Mouse (Mus musculus) MEL (cell line): Measurements from ENCODE around the gene AC170998.1. TPM values are rescaled to one million over a fixed set of nuclear protein-coding genes. Genes with fewer than 3 reads are reported as not detected.
"Not testable (repeated sequence)": the region's sequence is repeated elsewhere in the genome, so short reads cannot be mapped to it uniquely, and the experiment has no call there.

Source experiments
- DNase-seq: peaks from one replicate; pipeline ENCODE4 v3.0.0; 2011; ENCODE audit warnings: low read depth, low spot score
- H3K27ac ChIP-seq: 2 replicates; pipeline ENCODE4 v1.5.1; 2012; ENCODE audit warnings: low read depth, mild to moderate bottlenecking, control low read depth, low read length, moderate library complexity; ENCODE audit not compliant: control insufficient read depth
- H3K27me3 ChIP-seq, 2 experiments: fragments of 150-350 bp in 1 of 2; sonication (generic) in 1 of 2; 2 replicates each; pipeline ENCODE4 v1.6.1; 2012; ENCODE audit warnings: low read length in 2 of 2, mild to moderate bottlenecking in 2 of 2, improper control_type of control experiment in 1 of 2, moderate library complexity in 1 of 2; ENCODE audit not compliant: insufficient read depth in 2 of 2, control insufficient read depth in 1 of 2
- H3K36me3 ChIP-seq, 2 experiments: 2 replicates each; pipeline ENCODE4 v1.6.1; 2012 to 2014; ENCODE audit warnings: low read length in 2 of 2, improper control_type of control experiment in 1 of 2, inconsistent platforms in 1 of 2, mild to moderate bottlenecking in 1 of 2; ENCODE audit not compliant: insufficient read depth in 2 of 2, control insufficient read depth in 1 of 2
- H3K4me1 ChIP-seq, 2 experiments: fragments of 150-350 bp in 1 of 2; sonication (generic) in 1 of 2; 2 replicates each; pipeline ENCODE4 v1.6.1; 2012; ENCODE audit warnings: low read length in 2 of 2, improper control_type of control experiment in 1 of 2, mild to moderate bottlenecking in 1 of 2; ENCODE audit not compliant: insufficient read depth in 2 of 2, control insufficient read depth in 1 of 2
- H3K4me3 ChIP-seq, 2 experiments: fragments of 150-350 bp in 1 of 2; sonication (generic) in 1 of 2; 2 replicates each; pipeline ENCODE4 v1.5.1; 2012; ENCODE audit warnings: low read depth in 2 of 2, low read length in 2 of 2, mild to moderate bottlenecking in 2 of 2, moderate library complexity in 2 of 2, control low read depth in 1 of 2, improper control_type of control experiment in 1 of 2; ENCODE audit not compliant: control insufficient read depth in 1 of 2, insufficient read depth in 1 of 2
- H3K79me2 ChIP-seq: 2 replicates; pipeline ENCODE4 v1.6.1; 2012; ENCODE audit warnings: mild to moderate bottlenecking, low read length, moderate library complexity; ENCODE audit not compliant: control insufficient read depth, poor library complexity, insufficient read depth
- H3K9ac ChIP-seq: 2 replicates; pipeline ENCODE4 v1.6.1; 2012; ENCODE audit warnings: low read depth, mild to moderate bottlenecking, control low read depth, low read length, moderate library complexity; ENCODE audit not compliant: control insufficient read depth, poor library complexity, severe bottlenecking
- H3K9me3 ChIP-seq: fragments of 150-350 bp; sonication (generic); replicated peaks from 2 replicates; pipeline ENCODE4 v1.6.1; 2012; ENCODE audit warnings: mild to moderate bottlenecking, low read length, improper control_type of control experiment, moderate library complexity; ENCODE audit not compliant: insufficient read depth
- CHD1 ChIP-seq: IDR thresholded peaks from 2 replicates; pipeline ENCODE4 v1.6.1; 2012; ENCODE audit warnings: low read depth, mild to moderate bottlenecking, inconsistent platforms, low read length, improper control_type of control experiment
- CHD2 ChIP-seq: IDR thresholded peaks from 2 replicates; pipeline ENCODE4 v1.6.1; 2011; ENCODE audit warnings: low read length, improper control_type of control experiment
- CTCF ChIP-seq, 3 experiments: IDR thresholded peaks in 2 of 3; conservative IDR thresholded peaks in 1 of 3; 2 replicates each; pipeline ENCODE4 v1.5.1; 2011 to 2012; ENCODE audit warnings: low read length in 3 of 3, low read depth in 2 of 3, mild to moderate bottlenecking in 2 of 3, improper control_type of control experiment in 1 of 3, inconsistent platforms in 1 of 3, mixed read lengths in 1 of 3, moderate library complexity in 1 of 3; ENCODE audit not compliant: control insufficient read depth in 1 of 3, insufficient read depth in 1 of 3, poor library complexity in 1 of 3, severe bottlenecking in 1 of 3
- EP300 ChIP-seq, 2 experiments: IDR thresholded peaks; 2 replicates each; pipeline ENCODE4 v1.6.1; 2011; ENCODE audit warnings: improper control_type of control experiment in 2 of 2, low read length in 2 of 2, low read depth in 1 of 2, mild to moderate bottlenecking in 1 of 2
- GABPA ChIP-seq: IDR thresholded peaks from 2 replicates; pipeline ENCODE4 v1.6.1; 2012; ENCODE audit warnings: low read depth, mild to moderate bottlenecking, inconsistent platforms, low read length, improper control_type of control experiment, moderate library complexity
- GATA1 ChIP-seq: IDR thresholded peaks from 2 replicates; pipeline ENCODE4 v1.6.1; 2011; ENCODE audit warnings: low read depth, low read length, improper control_type of control experiment
- HCFC1 ChIP-seq: IDR thresholded peaks from 2 replicates; pipeline ENCODE4 v1.6.1; 2012; ENCODE audit warnings: low read depth, mild to moderate bottlenecking, inconsistent platforms, low read length, improper control_type of control experiment, moderate library complexity
- MAX ChIP-seq: IDR thresholded peaks from 2 replicates; pipeline ENCODE4 v1.6.1; 2011; ENCODE audit warnings: low read length, improper control_type of control experiment
- MAZ ChIP-seq: IDR thresholded peaks from 2 replicates; pipeline ENCODE4 v1.6.1; 2012; ENCODE audit warnings: low read depth, mild to moderate bottlenecking, inconsistent platforms, low read length, improper control_type of control experiment
- MEF2A ChIP-seq: IDR thresholded peaks from 2 replicates; pipeline ENCODE4 v1.6.1; 2014; ENCODE audit warnings: low read depth, mild to moderate bottlenecking, inconsistent platforms, low read length, improper control_type of control experiment; ENCODE audit not compliant: poor library complexity, insufficient replicate concordance, severe bottlenecking; ENCODE audit errors: extremely low read depth
- MXI1 ChIP-seq: IDR thresholded peaks from 2 replicates; pipeline ENCODE4 v1.6.1; 2011; ENCODE audit warnings: mild to moderate bottlenecking, low read depth, low read length, improper control_type of control experiment
- MYB ChIP-seq: IDR thresholded peaks from 2 replicates; pipeline ENCODE4 v1.6.1; 2011; ENCODE audit warnings: mild to moderate bottlenecking, low read depth, low read length, improper control_type of control experiment
- NRF1 ChIP-seq: IDR thresholded peaks from 2 replicates; pipeline ENCODE4 v1.6.1; 2014; ENCODE audit warnings: low read depth, mild to moderate bottlenecking, inconsistent platforms, low read length, improper control_type of control experiment, moderate library complexity; ENCODE audit not compliant: poor library complexity, insufficient read depth, severe bottlenecking
- POLR2A ChIP-seq, 2 experiments: IDR thresholded peaks; 2 replicates each; pipeline ENCODE4 v1.6.1; 2011 to 2012; ENCODE audit warnings: low read length in 2 of 2, mild to moderate bottlenecking in 2 of 2, control low read depth in 1 of 2, improper control_type of control experiment in 1 of 2, low read depth in 1 of 2, moderate library complexity in 1 of 2; ENCODE audit not compliant: control insufficient read depth in 1 of 2, insufficient read depth in 1 of 2, poor library complexity in 1 of 2
- POLR2AphosphoS2 ChIP-seq: IDR thresholded peaks from 2 replicates; pipeline ENCODE4 v1.6.1; 2011; ENCODE audit warnings: low read length, improper control_type of control experiment
- RCOR1 ChIP-seq: IDR thresholded peaks from 2 replicates; pipeline ENCODE4 v1.6.1; 2012; ENCODE audit warnings: low read depth, mild to moderate bottlenecking, inconsistent platforms, low read length, improper control_type of control experiment
- SIN3A ChIP-seq: IDR thresholded peaks from 2 replicates; pipeline ENCODE4 v1.6.1; 2012; ENCODE audit warnings: low read length, improper control_type of control experiment, inconsistent platforms
- TAL1 ChIP-seq: IDR thresholded peaks from 2 replicates; pipeline ENCODE4 v1.6.1; 2012; ENCODE audit warnings: mild to moderate bottlenecking, inconsistent platforms, low read length, moderate library complexity, mixed read lengths
- TBP ChIP-seq: IDR thresholded peaks from 2 replicates; pipeline ENCODE4 v1.8.0; 2011; ENCODE audit warnings: low read depth, low read length, improper control_type of control experiment
- TCF12 ChIP-seq: IDR thresholded peaks from 2 replicates; pipeline ENCODE4 v1.6.1; 2014; ENCODE audit warnings: low read depth, mild to moderate bottlenecking, inconsistent platforms, low read length, improper control_type of control experiment, moderate library complexity
- USF1 ChIP-seq: IDR thresholded peaks from 2 replicates; pipeline ENCODE4 v1.6.1; 2014; ENCODE audit warnings: low read depth, mild to moderate bottlenecking, inconsistent platforms, low read length, improper control_type of control experiment, moderate library complexity
- ZC3H11A ChIP-seq: IDR thresholded peaks from 2 replicates; pipeline ENCODE4 v1.6.1; 2012; ENCODE audit warnings: low read depth, mild to moderate bottlenecking, inconsistent platforms, low read length, improper control_type of control experiment
- ZKSCAN1 ChIP-seq: IDR thresholded peaks from 2 replicates; pipeline ENCODE4 v1.6.1; 2012; ENCODE audit warnings: low read depth, mild to moderate bottlenecking, inconsistent platforms, low read length, improper control_type of control experiment, moderate library complexity
- ZNF384 ChIP-seq: IDR thresholded peaks from 2 replicates; pipeline ENCODE4 v1.6.1; 2012; ENCODE audit warnings: low read depth, mild to moderate bottlenecking, inconsistent platforms, low read length, improper control_type of control experiment
- polyA plus RNA-seq, 2 experiments: library from polyadenylated mRNA; stranded (reverse) in 1 of 2; unstranded in 1 of 2; fragments of >175 nt in 1 of 2; fragments of >200 nt in 1 of 2; gene quantifications; 2 replicates each; pipeline versions ENCODE4 v1.2.1 to v1.2.4; 2012; ENCODE audit warnings: low replicate concordance in 2 of 2, low read depth in 1 of 2; ENCODE audit not compliant: insufficient read length in 2 of 2, insufficient read depth in 1 of 2, missing spikeins in 1 of 2
- total RNA-seq: library from RNA; depleted of rRNA; stranded (reverse); fragments of 300-350 nt; gene quantifications from 2 replicates; pipeline ENCODE4 v1.2.3, GENCODE M21; 2012

The AC170998.1 gene
- total and polyA plus RNA-seq, 3 experiments = 0.42 TPM; not detected in 1

DNA sequence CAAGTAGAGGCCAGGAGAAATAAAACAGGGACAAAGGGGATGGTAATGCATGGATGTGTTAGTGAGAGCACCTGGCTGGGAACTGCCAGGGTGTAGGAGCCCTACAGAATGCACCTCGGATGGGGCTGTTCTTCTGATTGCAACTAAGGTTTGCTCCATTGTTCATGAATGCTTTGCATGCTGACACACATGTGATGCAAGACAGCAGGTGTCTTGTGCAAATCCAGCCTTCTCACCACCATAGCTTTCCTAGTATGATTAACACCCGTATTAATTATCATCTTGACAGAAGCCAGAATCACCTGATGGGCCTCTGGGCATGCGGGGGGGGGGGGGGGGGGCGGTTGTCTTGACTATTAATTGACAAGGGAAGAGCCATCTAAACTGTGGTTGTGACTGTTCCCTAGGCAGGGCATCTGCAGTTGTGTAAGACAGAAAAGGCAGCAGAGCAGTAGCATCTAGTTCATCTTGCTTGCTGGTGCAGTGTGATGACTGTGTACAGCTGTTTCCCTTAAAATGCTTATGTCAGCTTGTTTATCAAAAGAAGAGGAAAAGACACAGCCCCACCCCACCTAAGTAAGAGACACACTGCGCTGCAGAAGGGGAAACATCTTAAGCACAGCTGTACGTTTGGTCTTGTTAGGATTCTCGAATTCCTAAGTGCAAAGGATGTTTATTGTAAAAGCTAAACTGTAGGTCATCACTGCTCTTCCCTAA, 9.9 kb upstream of the AC170998.1 start:
- peaks cover 11% of the 10 kb centered on the region for H3K79me2 ChIP-seq
- no peaks in the 10 kb centered on the region for H3K27me3 ChIP-seq
- TF ChIP-seq GATA1 (no peak), GABPA (no peak), CHD2 (no peak), MAZ (no peak), POLR2AphosphoS2 (no peak), ZKSCAN1 (no peak), TCF12 (no peak), MYB (no peak), USF1 (no peak), POLR2A (IDR thresholded peaks at IDR 0.05; ENCODE audit: control insufficient read depth in 1 of 2, insufficient read depth in 1 of 2, low read depth in 1 of 2, low read length in 2 of 2, poor library complexity in 1 of 2) (no peak), NRF1 (no peak), ZNF384 (no peak), MXI1 (no peak)
- no peak for DNase-seq
- H3K27ac ChIP-seq = no peak overlapping the region
- H3K36me3 ChIP-seq = peaks cover 0 to 27% of the 10 kb centered on the region in 2 experiments; a peak in 2 of 4 replicates
- no peak overlapping the region for H3K9ac ChIP-seq
- H3K4me1 ChIP-seq = no peaks in the 10 kb centered on the region
- no peak overlapping the region for H3K4me3 ChIP-seq
- no peaks in the 10 kb centered on the region for H3K9me3 ChIP-seq

DNA sequence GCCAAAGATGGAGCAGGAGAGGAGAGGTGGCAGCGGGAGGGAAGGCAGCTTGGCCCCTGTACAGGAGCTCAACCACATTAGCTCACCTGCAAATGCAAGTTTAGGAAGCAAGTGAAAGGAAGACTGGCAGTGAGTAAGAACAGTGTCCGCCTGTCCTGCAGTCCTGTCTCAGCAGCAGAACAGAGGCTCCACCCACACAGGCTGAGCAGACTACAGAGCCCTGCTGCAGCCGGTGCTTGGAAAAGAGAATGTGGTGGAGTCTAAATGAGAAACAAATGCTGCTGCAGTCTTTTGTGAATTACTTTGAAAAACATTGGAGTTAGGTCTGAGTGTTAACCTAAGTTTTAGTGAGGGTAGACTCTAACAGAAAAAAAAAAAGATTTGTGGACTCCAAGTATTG, 8.3 kb upstream of the AC170998.1 start:
- peaks cover 0 to 30% of the 10 kb centered on the region in 2 experiments; a peak in 2 of 4 replicates for H3K36me3 ChIP-seq

DNA sequence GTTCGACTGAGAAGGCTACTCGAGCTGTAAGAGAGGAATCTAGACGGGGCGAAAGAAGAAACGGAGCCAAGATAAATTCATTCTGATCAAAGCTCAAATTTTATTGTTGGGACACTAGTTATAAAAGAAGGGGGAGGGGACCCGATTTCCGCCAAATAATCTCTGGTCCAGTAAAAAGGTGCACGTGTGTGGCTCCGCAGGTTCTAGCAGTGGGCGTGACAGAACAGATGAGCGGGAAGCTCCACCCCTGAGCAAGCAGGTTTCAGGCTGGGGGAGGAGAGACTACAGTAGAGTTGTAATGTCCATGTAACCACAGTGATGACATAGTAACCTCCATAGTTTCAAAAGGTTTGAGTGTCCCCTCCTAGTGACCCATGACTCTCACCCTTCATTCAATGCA, 1.6 kb downstream of the AC170998.1 start:
- not testable (repeated sequence) for H3K27me3 ChIP-seq

More for the DNA sequence above, 8.3 kb upstream of the AC170998.1 start:
- H3K4me3 ChIP-seq = no peak overlapping the region
- H3K4me1 ChIP-seq = 0 out of 4 replicates have a peak, but pooled peaks cover 0 to 2% of the 10 kb centered on the region in 2 experiments
- no peak overlapping the region for H3K9ac ChIP-seq
- H3K27me3 ChIP-seq = no peaks in the 10 kb centered on the region
- no peaks in the 10 kb centered on the region for H3K79me2 ChIP-seq
- no peak for DNase-seq
- H3K9me3 ChIP-seq = no peaks in the 10 kb centered on the region
- TF ChIP-seq TAL1 = no peak
- no peak for TF ChIP-seq ZKSCAN1
- no peak for TF ChIP-seq RCOR1
- no peak for TF ChIP-seq MXI1
- TF ChIP-seq POLR2AphosphoS2 = no peak
- TF ChIP-seq SIN3A = no peak
- no peak for TF ChIP-seq TBP
- TF ChIP-seq HCFC1 = no peak
- TF ChIP-seq MEF2A = no peak
- TF ChIP-seq MAX = no peak
- TF ChIP-seq ZC3H11A = no peak
- TF ChIP-seq EP300 (IDR thresholded peaks at IDR 0.05; ENCODE audit: low read depth in 1 of 2, low read length in 2 of 2) = no peak
- TF ChIP-seq CTCF (IDR thresholded peaks at IDR 0.05 in 2 of 3, conservative IDR thresholded peaks at IDR 0.05 in 1 of 3; ENCODE audit: control insufficient read depth in 1 of 3, insufficient read depth in 1 of 3, low read depth in 2 of 3, low read length in 3 of 3, poor library complexity in 1 of 3, severe bottlenecking in 1 of 3) = no peak
- no peak for TF ChIP-seq CHD1
- no peak overlapping the region for H3K27ac ChIP-seq

More for the DNA sequence above, 1.6 kb downstream of the AC170998.1 start:
- H3K4me3 ChIP-seq, H3K9me3 ChIP-seq, H3K4me1 ChIP-seq, H3K79me2 ChIP-seq, H3K27ac ChIP-seq, H3K9ac ChIP-seq, DNase-seq: not testable (repeated sequence)
- H3K36me3 ChIP-seq = peaks cover 2 to 29% of the 10 kb centered on the region in 2 experiments
